Mouse (Mus musculus): ENCODE data around the gene Ica1l. TPM values are rescaled to one million over a fixed set of nuclear protein-coding genes. Genes with fewer than 3 reads are reported as not detected.

Gene Ica1l
- total RNA-seq, 4 experiments from 2014 or later = 34.3 to 38.9 (median 36.1) TPM

- no peak for DNase-seq (ENCODE audit: low spot score in 2 of 2)
These were observed 76.7 kb downstream of the Ica1l start for GRCm38 (mm10) chr1:59966171-59966785.

GRCm38 (mm10) chr1:59959941-59960340 is 83.0 kb downstream of the Ica1l start:
- DNase-seq (ENCODE audit: low spot score in 2 of 2) = no peak

- no peak for DNase-seq (ENCODE audit: low spot score in 2 of 2)
These were observed 85.8 kb downstream of the Ica1l start for GRCm38 (mm10) chr1:59957206-59957605.

DNA sequence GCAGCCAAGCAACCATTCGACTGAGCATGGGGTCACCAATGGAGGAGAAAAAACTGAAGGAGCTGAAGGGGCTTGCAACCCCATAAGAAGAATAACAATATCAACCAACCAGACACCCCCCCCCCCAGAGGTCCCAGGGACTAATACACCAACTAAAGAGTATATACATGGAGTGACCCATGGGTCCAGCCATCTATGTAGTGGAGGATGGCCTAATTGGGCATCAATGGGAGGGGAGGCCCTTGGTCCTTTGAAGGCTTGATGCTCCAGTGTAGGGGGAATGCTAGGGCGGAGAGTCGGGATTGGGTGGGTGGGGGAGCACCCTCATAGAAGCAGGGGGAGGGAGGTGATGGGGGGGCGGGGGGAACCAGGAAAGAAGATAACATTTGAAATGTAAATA is 95.5 kb downstream of the Ica1l start:
- DNase-seq (ENCODE audit: low spot score in 2 of 2) = no peak

- no peak for DNase-seq (ENCODE audit: low spot score in 2 of 2)
These were observed 97.0 kb downstream of the Ica1l start for GRCm38 (mm10) chr1:59945969-59946368.

GRCm38 (mm10) chr1:59943825-59944224 is 99.2 kb downstream of the Ica1l start:
- DNase-seq (ENCODE audit: low spot score in 2 of 2) = no peak

DNA sequence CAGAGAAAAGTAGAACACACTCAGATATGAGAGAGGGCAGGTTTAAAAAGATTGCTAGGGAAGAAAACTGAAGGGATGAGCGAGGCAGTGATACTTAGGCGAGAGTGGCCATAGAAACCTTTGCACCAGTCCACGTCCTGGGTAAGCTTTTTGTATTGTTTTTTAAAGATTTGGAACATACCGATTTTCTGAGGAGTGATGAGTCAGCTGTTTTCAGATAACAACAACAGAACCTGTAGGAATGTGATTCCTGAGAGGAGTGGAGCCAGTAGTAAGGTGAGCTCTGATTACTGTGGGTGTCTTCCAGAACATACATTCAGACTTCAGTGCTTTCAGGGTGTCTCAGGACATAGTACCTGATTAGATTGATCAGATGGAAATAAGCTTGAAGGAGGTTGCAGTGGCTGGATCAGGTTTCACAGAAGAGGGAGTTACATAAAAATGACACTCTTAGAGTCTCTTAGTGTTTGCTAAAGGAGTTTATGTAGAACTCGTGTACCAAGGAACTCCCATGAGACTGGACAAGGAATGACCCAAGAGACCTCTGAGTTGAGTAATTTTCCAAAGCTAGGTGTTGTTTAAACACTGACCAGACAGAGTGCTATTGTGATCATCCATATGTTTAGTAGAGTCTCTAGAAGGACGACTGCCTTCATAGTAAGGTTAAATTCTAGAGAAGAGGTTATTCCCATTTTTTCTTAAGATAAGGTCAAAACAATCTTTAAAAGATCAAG is 100.8 kb downstream of the Ica1l start:
- no peak for DNase-seq (ENCODE audit: low spot score in 2 of 2)

DNA sequence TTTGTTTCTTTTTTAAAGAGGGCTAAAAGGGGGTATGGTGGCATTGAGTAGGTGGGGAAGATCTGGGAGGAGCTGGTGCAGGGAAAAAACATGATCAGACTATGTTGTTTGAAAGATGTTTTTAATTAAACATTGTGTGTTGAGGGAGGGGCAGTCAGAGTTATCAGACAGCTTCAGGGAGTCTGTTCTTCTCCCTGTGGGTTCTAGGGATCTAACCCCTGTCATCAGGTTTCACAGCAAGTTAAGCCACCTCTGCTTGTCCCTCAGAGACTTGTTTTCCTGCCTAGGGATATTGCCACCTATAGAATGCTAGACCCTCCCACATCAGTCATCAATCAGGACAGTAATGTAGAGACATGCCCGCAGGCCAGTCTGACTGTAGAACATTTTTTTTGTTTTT is 101.9 kb downstream of the Ica1l start:
- no peak for DNase-seq (ENCODE audit: low spot score in 2 of 2)

DNA sequence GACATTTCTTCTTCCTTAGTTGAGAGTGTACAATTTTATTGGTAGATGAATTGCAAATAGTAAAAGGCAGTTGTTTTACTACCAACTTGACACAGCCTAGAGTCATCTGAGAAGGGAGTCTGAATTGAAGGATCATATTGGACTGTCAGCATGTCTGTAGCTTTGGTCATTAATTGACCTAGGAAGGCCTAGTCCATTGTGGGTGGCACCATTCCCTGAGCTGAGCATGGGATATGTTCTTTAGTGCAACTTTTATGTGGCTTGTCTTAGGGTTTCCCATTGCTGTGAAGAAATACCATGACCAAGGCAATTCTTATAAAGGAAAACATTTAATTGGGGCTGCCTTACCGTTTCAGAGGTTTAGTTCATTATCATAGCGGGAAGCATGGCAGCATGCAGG is 110.0 kb downstream of the Ica1l start:
- DNase-seq (ENCODE audit: low spot score in 2 of 2) = no peak

Other genes with a start within 250 kb of the Ica1l start
- gene Fam117b, start 130.2 kb downstream of the Ica1l start, total RNA-seq (2022) = 10 to 100 TPM; 53.8 to 61.6 (median 54.3) TPM
- gene Carf, start 55.1 kb upstream of the Ica1l start, total RNA-seq (2022) = 10 to 100 TPM; 22.2 to 33.6 (median 24.8) TPM
- gene Wdr12, start 55.5 kb upstream of the Ica1l start, total RNA-seq (2022) = 10 to 100 TPM; 34.0 to 40.8 (median 34.6) TPM
- 10 to 100 TPM; 22.9 to 32.4 (median 24.3) TPM for gene Nbeal1, start 137.4 kb upstream of the Ica1l start, total RNA-seq (2022)

All from layer of hippocampus, adult 8-10 months (tissue).